Mouse (Mus musculus): ENCODE results near the gene Pde4b. TPM values are rescaled to one million over a fixed set of nuclear protein-coding genes. Genes with fewer than 3 reads are reported as not detected.

Pde4b gene
- polyA plus RNA-seq, 1 experiment: 19.0 TPM

- TF ChIP-seq POLR2A (IDR thresholded peaks at IDR 0.05; ENCODE audit: low read depth, low read length): no peak
- no peak for TF ChIP-seq CTCF (IDR thresholded peaks at IDR 0.05; ENCODE audit: borderline replicate concordance, insufficient read depth, low read length)
- Histone ChIP-seq H3K4me3 (ENCODE audit: insufficient read depth, low read length) (no peak overlapping the region), H3K4me1 (ENCODE audit: control insufficient read depth, insufficient read depth, low read length) (no peaks in the 10 kb centered on the region), H3K27ac (ENCODE audit: insufficient read depth, low read length) (no peak overlapping the region)
These were observed 531.3 kb downstream of the Pde4b start for GRCm38 (mm10) chr4:102618609-102619008.

- TF ChIP-seq POLR2A (IDR thresholded peaks at IDR 0.05; ENCODE audit: low read depth, low read length) (no peak), CTCF (IDR thresholded peaks at IDR 0.05; ENCODE audit: borderline replicate concordance, insufficient read depth, low read length) (no peak)
- H3K4me3 ChIP-seq (ENCODE audit: insufficient read depth, low read length): no peak overlapping the region
- no peaks in the 10 kb centered on the region for H3K4me1 ChIP-seq (ENCODE audit: control insufficient read depth, insufficient read depth, low read length)
- no peak overlapping the region for H3K27ac ChIP-seq (ENCODE audit: insufficient read depth, low read length)
These were observed 533.0 kb downstream of the Pde4b start for GRCm38 (mm10) chr4:102620179-102620910.

- Histone ChIP-seq H3K27ac (ENCODE audit: insufficient read depth, low read length) (no peak overlapping the region), H3K4me1 (ENCODE audit: control insufficient read depth, insufficient read depth, low read length) (no peaks in the 10 kb centered on the region), H3K4me3 (ENCODE audit: insufficient read depth, low read length) (no peak overlapping the region)
- TF ChIP-seq POLR2A (IDR thresholded peaks at IDR 0.05; ENCODE audit: low read depth, low read length): no peak
- TF ChIP-seq CTCF (IDR thresholded peaks at IDR 0.05; ENCODE audit: borderline replicate concordance, insufficient read depth, low read length): no peak
These were observed 533.8 kb downstream of the Pde4b start for GRCm38 (mm10) chr4:102621120-102621519.

- Histone ChIP-seq H3K4me3 (ENCODE audit: insufficient read depth, low read length) (no peak overlapping the region), H3K27ac (ENCODE audit: insufficient read depth, low read length) (no peak overlapping the region), H3K4me1 (ENCODE audit: control insufficient read depth, insufficient read depth, low read length) (no peaks in the 10 kb centered on the region)
- TF ChIP-seq POLR2A (IDR thresholded peaks at IDR 0.05; ENCODE audit: low read depth, low read length): no peak
- no peak for TF ChIP-seq CTCF (IDR thresholded peaks at IDR 0.05; ENCODE audit: borderline replicate concordance, insufficient read depth, low read length)
These were observed 535.6 kb downstream of the Pde4b start for GRCm38 (mm10) chr4:102622977-102623376.

GRCm38 (mm10) chr4:102623789-102624611 is 536.7 kb downstream of the Pde4b start:
- H3K27ac ChIP-seq (ENCODE audit: insufficient read depth, low read length): no peak overlapping the region
- H3K4me3 ChIP-seq (ENCODE audit: insufficient read depth, low read length): no peak overlapping the region
- no peak for TF ChIP-seq POLR2A (IDR thresholded peaks at IDR 0.05; ENCODE audit: low read depth, low read length)
- no peak for TF ChIP-seq CTCF (IDR thresholded peaks at IDR 0.05; ENCODE audit: borderline replicate concordance, insufficient read depth, low read length)
- H3K4me1 ChIP-seq (ENCODE audit: control insufficient read depth, insufficient read depth, low read length): no peaks in the 10 kb centered on the region

- TF ChIP-seq CTCF (IDR thresholded peaks at IDR 0.05; ENCODE audit: borderline replicate concordance, insufficient read depth, low read length): no peak
- no peak for TF ChIP-seq POLR2A (IDR thresholded peaks at IDR 0.05; ENCODE audit: low read depth, low read length)
- H3K4me3 ChIP-seq (ENCODE audit: insufficient read depth, low read length): no peak overlapping the region
- H3K4me1 ChIP-seq (ENCODE audit: control insufficient read depth, insufficient read depth, low read length): no peaks in the 10 kb centered on the region
- no peak overlapping the region for H3K27ac ChIP-seq (ENCODE audit: insufficient read depth, low read length)
These were observed 537.6 kb downstream of the Pde4b start for GRCm38 (mm10) chr4:102624937-102625336.

GRCm38 (mm10) chr4:102627799-102628198 is 540.5 kb downstream of the Pde4b start:
- TF ChIP-seq CTCF (IDR thresholded peaks at IDR 0.05; ENCODE audit: borderline replicate concordance, insufficient read depth, low read length): no peak
- no peak for TF ChIP-seq POLR2A (IDR thresholded peaks at IDR 0.05; ENCODE audit: low read depth, low read length)
- Histone ChIP-seq H3K4me3 (ENCODE audit: insufficient read depth, low read length) (no peak overlapping the region), H3K27ac (ENCODE audit: insufficient read depth, low read length) (no peak overlapping the region), H3K4me1 (ENCODE audit: control insufficient read depth, insufficient read depth, low read length) (no peaks in the 10 kb centered on the region)

GRCm38 (mm10) chr4:102629621-102630020 is 542.3 kb downstream of the Pde4b start:
- H3K4me3 ChIP-seq (ENCODE audit: insufficient read depth, low read length): no peak overlapping the region
- H3K27ac ChIP-seq (ENCODE audit: insufficient read depth, low read length): no peak overlapping the region
- no peak for TF ChIP-seq CTCF (IDR thresholded peaks at IDR 0.05; ENCODE audit: borderline replicate concordance, insufficient read depth, low read length)
- no peak for TF ChIP-seq POLR2A (IDR thresholded peaks at IDR 0.05; ENCODE audit: low read depth, low read length)
- no peaks in the 10 kb centered on the region for H3K4me1 ChIP-seq (ENCODE audit: control insufficient read depth, insufficient read depth, low read length)

GRCm38 (mm10) chr4:102630261-102630660 is 542.9 kb downstream of the Pde4b start:
- H3K4me3 ChIP-seq (ENCODE audit: insufficient read depth, low read length): no peak overlapping the region
- no peak overlapping the region for H3K27ac ChIP-seq (ENCODE audit: insufficient read depth, low read length)
- TF ChIP-seq POLR2A (IDR thresholded peaks at IDR 0.05; ENCODE audit: low read depth, low read length): no peak
- TF ChIP-seq CTCF (IDR thresholded peaks at IDR 0.05; ENCODE audit: borderline replicate concordance, insufficient read depth, low read length): no peak
- H3K4me1 ChIP-seq (ENCODE audit: control insufficient read depth, insufficient read depth, low read length): no peaks in the 10 kb centered on the region

- Histone ChIP-seq H3K27ac (ENCODE audit: insufficient read depth, low read length) (no peak overlapping the region), H3K4me1 (ENCODE audit: control insufficient read depth, insufficient read depth, low read length) (no peaks in the 10 kb centered on the region), H3K4me3 (ENCODE audit: insufficient read depth, low read length) (no peak overlapping the region)
- TF ChIP-seq POLR2A (IDR thresholded peaks at IDR 0.05; ENCODE audit: low read depth, low read length): no peak
- no peak for TF ChIP-seq CTCF (IDR thresholded peaks at IDR 0.05; ENCODE audit: borderline replicate concordance, insufficient read depth, low read length)
These were observed 544.3 kb downstream of the Pde4b start for GRCm38 (mm10) chr4:102631624-102632023.
